ENCODE assay signal across 8 mouse cellular contexts in the genomic region with DNA sequence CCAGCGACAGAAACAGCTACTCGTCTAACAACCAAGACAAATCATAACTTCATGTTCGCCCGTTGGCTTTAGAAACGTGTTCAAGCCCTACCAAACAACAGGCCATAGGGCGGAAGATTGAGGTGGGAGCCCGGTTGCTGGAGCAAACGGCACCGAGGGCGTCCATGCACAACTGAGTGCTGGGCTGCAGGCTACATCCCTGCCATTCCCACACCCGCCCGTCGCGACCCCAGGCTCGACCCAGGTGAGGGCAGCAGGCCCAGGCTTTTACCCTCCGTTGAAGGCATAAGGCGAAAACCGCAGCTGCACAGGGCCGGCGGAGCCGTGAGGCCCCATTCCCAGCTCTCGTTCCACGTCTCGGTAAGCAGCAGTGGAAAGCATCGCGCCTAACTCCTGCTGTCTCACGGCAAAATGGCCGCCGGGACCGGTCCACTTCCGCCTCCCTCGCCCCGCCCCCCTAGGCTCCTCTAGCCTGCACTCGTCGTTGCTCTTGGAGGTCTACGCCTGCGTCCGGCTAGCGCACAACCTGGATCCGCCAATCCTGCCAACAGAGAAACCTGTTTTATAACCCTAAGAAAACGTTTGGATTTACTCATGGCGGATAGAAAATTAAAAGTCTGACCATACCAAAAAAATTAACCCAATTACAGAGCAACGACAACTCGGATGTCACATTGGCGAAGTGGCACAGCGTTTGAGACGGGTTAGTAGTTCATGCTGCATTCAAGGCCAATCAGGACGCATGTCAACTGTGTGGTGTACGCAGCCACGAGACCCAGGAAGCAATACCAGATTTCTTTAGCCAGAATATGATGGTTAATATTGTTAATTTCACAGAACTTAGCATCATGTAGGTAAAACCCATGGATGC. TPM values are rescaled to one million over a fixed set of nuclear protein-coding genes. Genes with fewer than 3 reads are reported as not detected.
DNase-seq lines count a peak whose midpoint lies in the region; ATAC-seq lines count a peak whose summit lies in the region.

No protein-coding gene starts in this region.

- H3K4me3 ChIP-seq in brown adipose tissue, adult 24 weeks (ENCODE audit: insufficient read depth, low read depth, low read length), result peak overlapping the region; percentile 90
- H3K4me3 ChIP-seq in heart, embryonic 14.5 days (ENCODE audit: control insufficient read depth in 1 of 2, insufficient read depth in 1 of 2, low read depth in 1 of 2, low read length in 2 of 2), result peak overlapping the region; percentile 78 to 87
- H3K4me3 ChIP-seq in liver, embryonic 13.5 days (replicated peaks), result peak overlapping the region; percentile 94
- H3K4me3 ChIP-seq in stomach, embryonic 16.5 days (replicated peaks; ENCODE audit: low read length), result peak overlapping the region; percentile 97

- peak overlapping the region; percentile 90 for H3K4me2 ChIP-seq in heart, embryonic 14.5 days (ENCODE audit: low read length)
- peak overlapping the region; percentile 89 for H3K4me2 ChIP-seq in liver, embryonic 13.5 days
- peak overlapping the region; percentile 96 for H3K4me2 ChIP-seq in stomach, embryonic 16.5 days (ENCODE audit: low read depth, low read length)

- H3K9ac ChIP-seq in heart, embryonic 14.5 days (ENCODE audit: low read length), result peak overlapping the region; percentile 88
- peak overlapping the region; percentile 91 for H3K9ac ChIP-seq in liver, embryonic 13.5 days
- peak overlapping the region; percentile 90 for H3K9ac ChIP-seq in stomach, embryonic 16.5 days (ENCODE audit: low read length)

- H3K9me3 ChIP-seq in heart, embryonic 14.5 days (ENCODE audit: control insufficient read depth, low read length), result no peaks in the 10 kb centered on the region
- H3K9me3 ChIP-seq in liver, embryonic 13.5 days (replicated peaks), result no peaks in the 10 kb centered on the region
- H3K9me3 ChIP-seq in stomach, embryonic 16.5 days (replicated peaks; ENCODE audit: control insufficient read depth, low read length), result no peaks in the 10 kb centered on the region

- peak; percentile 91 for ATAC-seq in heart, embryonic 14.5 days (ENCODE audit: insufficient number of reproducible peaks, insufficient read depth, low FRiP score, low read depth)
- ATAC-seq in liver, embryonic 13.5 days (ENCODE audit: low read depth), result peak; percentile 94
- ATAC-seq in stomach, embryonic 16.5 days (ENCODE audit: insufficient read depth, low FRiP score), result peak; percentile 93

- no peaks in the 10 kb centered on the region for H3K27me3 ChIP-seq in heart, embryonic 14.5 days (ENCODE audit: control insufficient read depth, insufficient read depth, low read length)
- no peaks in the 10 kb centered on the region for H3K27me3 ChIP-seq in liver, embryonic 13.5 days
- no peaks in the 10 kb centered on the region for H3K27me3 ChIP-seq in stomach, embryonic 16.5 days (ENCODE audit: control insufficient read depth, insufficient read depth, low read length)

- H3K4me1 ChIP-seq in brown adipose tissue, adult 24 weeks (ENCODE audit: control insufficient read depth, insufficient read depth, insufficient read length, low read length), result 0 out of 2 replicates have a peak, but pooled peaks cover 3% of the 10 kb centered on the region
- peaks cover 0 to 32% of the 10 kb centered on the region in 2 experiments; a peak in 3 of 4 replicates for H3K4me1 ChIP-seq in heart, embryonic 14.5 days (ENCODE audit: control insufficient read depth in 2 of 2, insufficient read depth in 2 of 2, low read length in 2 of 2)
- H3K4me1 ChIP-seq in liver, embryonic 13.5 days (replicated peaks), result peaks cover 48% of the 10 kb centered on the region
- peaks cover 24% of the 10 kb centered on the region for H3K4me1 ChIP-seq in stomach, embryonic 16.5 days (ENCODE audit: control insufficient read depth, insufficient read depth, low read length)

- under 1% methylated on average over 50 of the region's 50 CpGs for WGBS in heart, embryonic 14.5 days
- WGBS in liver, embryonic 13.5 days (ENCODE audit: insufficient replicate concordance), result under 1% methylated on average over 50 of the region's 50 CpGs
- under 1% methylated on average over 50 of the region's 50 CpGs for WGBS in stomach, embryonic 16.5 days

- DNase-seq in CD4-positive, CD25-positive, alpha-beta regulatory T cell, adult 2 months (ENCODE audit: low read depth, low spot score), result peak; percentile 95
- peak; percentile 47 for DNase-seq in fat pad, adult 2 months (ENCODE audit: extremely low read depth, low read depth, low spot score)
- peak; percentile 95 for DNase-seq in kidney, postnatal 14 days
- DNase-seq in liver, embryonic 13.5 days, result peak; percentile 89
- DNase-seq in neural tube, embryonic 10.5 days (ENCODE audit: extremely low spot score, low spot score), result peak; percentile 94

- H3K36me3 ChIP-seq in heart, embryonic 14.5 days (ENCODE audit: control insufficient read depth, insufficient read depth, low read length), result peaks cover 30% of the 10 kb centered on the region
- peaks cover 36% of the 10 kb centered on the region for H3K36me3 ChIP-seq in liver, embryonic 13.5 days
- peaks cover 5% of the 10 kb centered on the region for H3K36me3 ChIP-seq in stomach, embryonic 16.5 days (ENCODE audit: control insufficient read depth, insufficient read depth, low read length)

- H3K27ac ChIP-seq in brown adipose tissue, adult 24 weeks (replicated peaks; ENCODE audit: low read depth, low read length), result peak overlapping the region; percentile 88
- H3K27ac ChIP-seq in heart, embryonic 14.5 days (replicated peaks in 1 of 2; ENCODE audit: control insufficient read depth in 1 of 2, insufficient read depth in 1 of 2, low read depth in 2 of 2, low read length in 2 of 2), result peak overlapping the region; percentile 86 to 93
- H3K27ac ChIP-seq in liver, embryonic 13.5 days, result peak overlapping the region; percentile 93
- H3K27ac ChIP-seq in stomach, embryonic 16.5 days (ENCODE audit: low read length), result peak overlapping the region; percentile 96

RNA-seq across cellular contexts. Expression of a gene that starts 1.4 kb away (rescaled TPM):
- 179 and 185 TPM in 2 replicates for polyA plus RNA-seq in brown adipose tissue, adult 24 weeks (2012; ENCODE audit: insufficient read depth, insufficient read length, missing spikeins)
- polyA plus RNA-seq in heart, embryonic 14.5 days (2014; fragmentation: Nextera tagmentation; extraction: Ambion mirVana), result 211 and 225 TPM in 2 replicates
- 177 and 180 TPM in 2 replicates for polyA plus RNA-seq in liver, embryonic 13.5 days (2015; fragmentation: Nextera tagmentation; extraction: Ambion mirVana)
- 227 and 231 TPM in 2 replicates for polyA plus RNA-seq in stomach, embryonic 16.5 days (2015; fragmentation: Nextera tagmentation; extraction: Ambion mirVana)

RNA-seq across cellular contexts. Expression of a gene that starts 1.6 kb away (rescaled TPM):
- 14.0 and 15.7 TPM in 2 replicates for polyA plus RNA-seq in brown adipose tissue, adult 24 weeks (2012; ENCODE audit: insufficient read depth, insufficient read length, missing spikeins)
- 32.1 and 32.3 TPM in 2 replicates for polyA plus RNA-seq in heart, embryonic 14.5 days (2014; fragmentation: Nextera tagmentation; extraction: Ambion mirVana)
- 21.8 and 26.4 TPM in 2 replicates for polyA plus RNA-seq in liver, embryonic 13.5 days (2015; fragmentation: Nextera tagmentation; extraction: Ambion mirVana)
- 38.0 and 39.8 TPM in 2 replicates for polyA plus RNA-seq in stomach, embryonic 16.5 days (2015; fragmentation: Nextera tagmentation; extraction: Ambion mirVana)

RNA-seq across cellular contexts. Expression of a gene that starts 29.0 kb away (rescaled TPM):
- 23.6 and 33.0 TPM in 2 replicates for polyA plus RNA-seq in brown adipose tissue, adult 24 weeks (2012; ENCODE audit: insufficient read depth, insufficient read length, missing spikeins)
- polyA plus RNA-seq in heart, embryonic 14.5 days (2014; fragmentation: Nextera tagmentation; extraction: Ambion mirVana), result 26.9 and 31.2 TPM in 2 replicates
- 31.9 and 35.4 TPM in 2 replicates for polyA plus RNA-seq in liver, embryonic 13.5 days (2015; fragmentation: Nextera tagmentation; extraction: Ambion mirVana)
- polyA plus RNA-seq in stomach, embryonic 16.5 days (2015; fragmentation: Nextera tagmentation; extraction: Ambion mirVana), result 31.1 and 42.6 TPM in 2 replicates

Comparison
In these comparisons a context has a peak if more than half of its experiments do, and no peak if none do; other contexts are left out.
1. Peak in every context shown above with its lines: DNase-seq, ATAC-seq, H3K4me3 ChIP-seq and H3K27ac ChIP-seq.